Mouse (Mus musculus) left cerebral cortex, adult 6 months (tissue): Measurements from ENCODE around the gene Hoxb9. TPM values are rescaled to one million over a fixed set of nuclear protein-coding genes. Genes with fewer than 3 reads are reported as not detected.

ENCODE experiments used
- long read RNA-seq, 2 experiments: library from polyadenylated mRNA; unstranded; transcript quantifications; one replicate each; pipeline ENCODE4 v2.0.0; 2019 to 2020
- polyA plus RNA-seq: library from polyadenylated mRNA; unstranded; fragments of <200 nt; fragmentation: Nextera tagmentation; gene quantifications from 2 replicates; pipeline ENCODE4 v1.2.3, GENCODE M21; 2021

Gene Hoxb9
- not detected in 2 replicates for polyA plus RNA-seq
- long read RNA-seq, experiment 1, result 0 reads
- long read RNA-seq, experiment 2, result 0 reads

GRCm38 (mm10) chr11:96270996-96271540 is at the start of gene Hoxb9:
Hoxb9 (plus strand) TSS chr11:96271457.

GRCm38 (mm10) chr11:96281855-96282570 is 10.8 kb downstream of the Hoxb9 start, which contains the start of gene Hoxb8:
Hoxb8 (plus strand) TSS chr11:96281905.

GRCm38 (mm10) chr11:96285771-96286738 is 14.8 kb downstream of the Hoxb9 start, which contains the start of gene Hoxb7:
Hoxb7 (plus strand) TSS chr11:96286623.

GRCm38 (mm10) chr11:96291681-96292564 is 20.7 kb downstream of the Hoxb9 start, which contains the start of gene Hoxb6:
Hoxb6 (plus strand) TSS chr11:96292476.

GRCm38 (mm10) chr11:96303151-96304099 is 32.2 kb downstream of the Hoxb9 start, which contains the start of gene Hoxb5:
Hoxb5 (plus strand) TSS chr11:96303336.

GRCm38 (mm10) chr11:96317608-96318367 is 46.5 kb downstream of the Hoxb9 start, which contains the start of gene Hoxb4:
Hoxb4 (plus strand) TSS chr11:96318267.

GRCm38 (mm10) chr11:96323154-96323553 is 51.9 kb downstream of the Hoxb9 start, which contains the start of gene Hoxb3:
Hoxb3 (plus strand) TSS chr11:96323326.

Other genes with a start within 250 kb of the Hoxb9 start
- not detected in 2 replicates for gene Gip, start 246.9 kb upstream of the Hoxb9 start, polyA plus RNA-seq
- gene Snf8, start 236.6 kb upstream of the Hoxb9 start, polyA plus RNA-seq, result 20.7 and 174 TPM in 2 replicates
- 7.4 and 13.4 TPM in 2 replicates for gene Ube2z, start 206.1 kb upstream of the Hoxb9 start, polyA plus RNA-seq
- 1,286 and 1,332 TPM in 2 replicates for gene Atp5g1, start 195.8 kb upstream of the Hoxb9 start, polyA plus RNA-seq
- not detected in 2 replicates for gene Calcoco2, start 159.5 kb upstream of the Hoxb9 start, polyA plus RNA-seq
- gene Ttll6, start 137.7 kb upstream of the Hoxb9 start, polyA plus RNA-seq, result not detected in 2 replicates
- not detected in 2 replicates for gene Hoxb13, start 77.1 kb upstream of the Hoxb9 start, polyA plus RNA-seq
- gene Hoxb8, start 10.4 kb downstream of the Hoxb9 start, polyA plus RNA-seq, result not detected in 2 replicates
- gene Hoxb7, start 15.2 kb downstream of the Hoxb9 start, polyA plus RNA-seq, result not detected in 2 replicates
- not detected in 2 replicates for gene Hoxb6, start 21.0 kb downstream of the Hoxb9 start, polyA plus RNA-seq
- not detected in 2 replicates for gene Hoxb5, start 31.9 kb downstream of the Hoxb9 start, polyA plus RNA-seq
- not detected in 2 replicates for gene Hoxb4, start 46.8 kb downstream of the Hoxb9 start, polyA plus RNA-seq
- not detected in 2 replicates for gene Hoxb3, start 51.9 kb downstream of the Hoxb9 start, polyA plus RNA-seq
- gene Hoxb2, start 79.1 kb downstream of the Hoxb9 start, polyA plus RNA-seq, result not detected in 2 replicates
- gene Hoxb1, start 94.3 kb downstream of the Hoxb9 start, polyA plus RNA-seq, result not detected in 2 replicates
- gene Skap1, start 193.1 kb downstream of the Hoxb9 start, polyA plus RNA-seq, result 2.2 and 2.5 TPM in 2 replicates